Mouse (Mus musculus) liver, embryonic 16.5 days (tissue): ENCODE measurements around the gene Aup1. TPM values are rescaled to one million over a fixed set of nuclear protein-coding genes. Genes with fewer than 3 reads are reported as not detected.

ENCODE experiments used
- ATAC-seq: fragments of 200-750 bp; cut with Nextera tagmentation; 2 replicates; pipeline ENCODE4 v1.8.0; 2017; ENCODE audit warnings: low read depth, mild to moderate bottlenecking, moderate number of reproducible peaks, moderate library complexity
- H3K27ac ChIP-seq: fragments of 300-500 bp; sonication (generic); 2 replicates; pipeline ENCODE4 v1.5.1; 2014; ENCODE audit warnings: mild to moderate bottlenecking, low read length
- H3K27me3 ChIP-seq: fragments of 300-500 bp; sonication (generic); 2 replicates; pipeline ENCODE4 v1.6.1; 2014; ENCODE audit warnings: low read depth, low read length, mixed read lengths; ENCODE audit not compliant: control insufficient read depth, insufficient read depth
- H3K36me3 ChIP-seq: fragments of 300-500 bp; sonication (generic); 2 replicates; pipeline ENCODE4 v1.6.1; 2014; ENCODE audit warnings: mild to moderate bottlenecking; ENCODE audit not compliant: control insufficient read depth, insufficient read depth
- H3K4me1 ChIP-seq: fragments of 300-500 bp; sonication (generic); 2 replicates; pipeline ENCODE4 v1.6.1; 2014; ENCODE audit warnings: low read depth, low read length, mixed read lengths; ENCODE audit not compliant: control insufficient read depth
- H3K4me2 ChIP-seq: fragments of 300-500 bp; sonication (generic); 2 replicates; pipeline ENCODE4 v1.6.1; 2014; ENCODE audit warnings: low read depth, low read length, mixed read lengths
- H3K4me3 ChIP-seq: fragments of 300-500 bp; sonication (generic); 2 replicates; pipeline ENCODE4 v1.5.1; 2014; ENCODE audit warnings: low read depth, mild to moderate bottlenecking, low read length
- H3K9ac ChIP-seq: fragments of 300-500 bp; sonication (generic); 2 replicates; pipeline ENCODE4 v1.6.1; 2014; ENCODE audit warnings: low read depth, low read length
- H3K9me3 ChIP-seq: fragments of 300-500 bp; sonication (generic); replicated peaks from 2 replicates; pipeline ENCODE4 v1.6.1; 2016; ENCODE audit warnings: low read length; ENCODE audit not compliant: control insufficient read depth
- WGBS: fragments of 180-500 bp; shearing (Covaris S2); extraction: QIAGEN DNeasy Blood & Tissue Kit; methylation state at CpG from one replicate; pipeline ENCODE4 v1.1.7; 2014; ENCODE audit not compliant: insufficient replicate concordance; 5-methylcytosine and 5-hydroxymethylcytosine counted together
- polyA plus RNA-seq: library from polyadenylated mRNA; unstranded; fragments of >200 nt; fragmentation: Nextera tagmentation; extraction: Ambion mirVana; gene quantifications from 2 replicates; pipeline ENCODE4 v1.2.1, GENCODE M21; 2015

Gene Aup1
- polyA plus RNA-seq, 1 experiment from 2014 or later = 190 TPM

GRCm38 (mm10) chr6:83033249-83034185 lies 20.8 kb upstream of the Aup1 start, which contains the start of the genes Dok1 and Loxl3:
Gene Dok1, minus strand, starts transcription at chr6:83033471.
Gene Loxl3, plus strand, starts transcription at chr6:83034173.
- Histone ChIP-seq H3K4me2 (peak within 1 kb of the TSS; percentile 66), H3K27me3 (peaks cover 14% of the 10 kb centered on the region)

GRCm38 (mm10) chr6:83034463-83035055 lies 19.8 kb upstream of the Aup1 start:
- H3K9me3 ChIP-seq = no peaks in the 10 kb centered on the region
- ATAC-seq = no peak
- H3K27me3 ChIP-seq = peaks cover 14% of the 10 kb centered on the region
- no peak overlapping the region for H3K27ac ChIP-seq
- H3K4me3 ChIP-seq = no peak overlapping the region
- H3K36me3 ChIP-seq = peaks cover 6% of the 10 kb centered on the region; the same call in 1 of the 2 replicates
- no peak overlapping the region for H3K9ac ChIP-seq
- H3K4me2 ChIP-seq = no peak overlapping the region
- 64% methylated on average over 5 of the region's 5 CpGs for WGBS
- H3K4me1 ChIP-seq = peaks cover 39% of the 10 kb centered on the region

More at GRCm38 (mm10) chr6:83033249-83034185, 20.8 kb upstream of the Aup1 start, which contains the start of the genes Dok1 and Loxl3:
- Histone ChIP-seq H3K36me3 (peaks cover 6% of the 10 kb centered on the region; the same call in 1 of the 2 replicates), H3K9me3 (no peaks in the 10 kb centered on the region), H3K9ac (peak within 1 kb of the TSS; percentile 77), H3K4me1 (peaks cover 30% of the 10 kb centered on the region), H3K4me3 (peak within 1 kb of the TSS; percentile 78), H3K27ac (peak within 1 kb of the TSS; percentile 83)
- WGBS = 2% methylated on average over 51 of the region's 51 CpGs
- ATAC-seq = peak; percentile 91

GRCm38 (mm10) chr6:83037188-83037587 lies 17.1 kb upstream of the Aup1 start:
- H3K27me3 ChIP-seq = peaks cover 7% of the 10 kb centered on the region
- no peak overlapping the region for H3K4me2 ChIP-seq
- H3K36me3 ChIP-seq = no peaks in the 10 kb centered on the region
- H3K9me3 ChIP-seq = no peaks in the 10 kb centered on the region
- no peak for ATAC-seq
- peaks cover 36% of the 10 kb centered on the region for H3K4me1 ChIP-seq
- 78% methylated on average over 8 of the region's 8 CpGs for WGBS
- H3K9ac ChIP-seq = no peak overlapping the region
- H3K4me3 ChIP-seq = no peak overlapping the region
- H3K27ac ChIP-seq = no peak overlapping the region

GRCm38 (mm10) chr6:83038496-83039012 lies 15.8 kb upstream of the Aup1 start:
- WGBS = 11% methylated on average over 24 of the region's 24 CpGs
- ATAC-seq = peak; percentile 99
- peak overlapping the region; percentile 95 for H3K27ac ChIP-seq

GRCm38 (mm10) chr6:83040601-83041000 lies 13.7 kb upstream of the Aup1 start:
- peaks cover 4% of the 10 kb centered on the region for H3K27me3 ChIP-seq
- no peaks in the 10 kb centered on the region for H3K36me3 ChIP-seq
- WGBS = 74% methylated on average over 5 of the region's 5 CpGs
- H3K4me2 ChIP-seq = no peak overlapping the region
- no peak overlapping the region for H3K4me3 ChIP-seq
- no peak overlapping the region for H3K9ac ChIP-seq
- H3K4me1 ChIP-seq = peaks cover 24% of the 10 kb centered on the region
- H3K9me3 ChIP-seq = no peaks in the 10 kb centered on the region
- no peak for ATAC-seq
- no peak overlapping the region for H3K27ac ChIP-seq

More at GRCm38 (mm10) chr6:83038496-83039012, 15.8 kb upstream of the Aup1 start:
- Histone ChIP-seq H3K36me3 (no peaks in the 10 kb centered on the region), H3K9me3 (no peaks in the 10 kb centered on the region), H3K27me3 (peaks cover 7% of the 10 kb centered on the region), H3K4me3 (peak overlapping the region; percentile 41), H3K4me1 (peaks cover 29% of the 10 kb centered on the region), H3K9ac (peak overlapping the region; percentile 55), H3K4me2 (peak overlapping the region; percentile 69)

DNA sequence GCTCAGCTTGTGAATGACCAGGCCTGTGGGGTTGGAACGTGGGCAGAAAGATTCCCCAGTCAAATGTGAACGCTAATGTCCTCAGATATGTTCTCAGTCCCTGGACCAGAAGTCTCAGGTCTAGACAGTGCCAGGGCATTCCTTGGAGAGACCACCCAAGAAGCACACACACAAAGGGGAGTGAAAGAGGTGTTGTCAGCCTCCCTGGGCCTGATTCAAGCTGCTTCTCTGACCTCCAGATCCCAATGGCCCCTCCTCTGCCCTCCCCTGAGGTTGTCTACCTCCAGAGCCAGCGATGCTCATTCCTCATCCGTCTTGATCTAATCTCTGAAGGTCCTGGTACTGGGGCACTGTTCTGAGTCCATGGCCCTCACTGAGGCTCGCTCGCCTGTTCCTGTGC lies 10.8 kb upstream of the Aup1 start:
- Histone ChIP-seq H3K9ac (no peak overlapping the region), H3K9me3 (no peaks in the 10 kb centered on the region), H3K4me1 (peaks cover 21% of the 10 kb centered on the region), H3K4me3 (no peak overlapping the region), H3K27me3 (no peaks in the 10 kb centered on the region), H3K4me2 (no peak overlapping the region), H3K36me3 (no peaks in the 10 kb centered on the region), H3K27ac (no peak overlapping the region)
- WGBS = 64% methylated on average over 6 of the region's 6 CpGs
- ATAC-seq = no peak

GRCm38 (mm10) chr6:83043993-83044392 lies 10.3 kb upstream of the Aup1 start:
- no peak overlapping the region for H3K27ac ChIP-seq
- 69% methylated on average over 5 of the region's 5 CpGs for WGBS
- H3K27me3 ChIP-seq = no peaks in the 10 kb centered on the region
- no peak overlapping the region for H3K9ac ChIP-seq
- H3K9me3 ChIP-seq = no peaks in the 10 kb centered on the region
- H3K4me2 ChIP-seq = no peak overlapping the region
- ATAC-seq = no peak
- H3K36me3 ChIP-seq = no peaks in the 10 kb centered on the region
- H3K4me3 ChIP-seq = no peak overlapping the region
- H3K4me1 ChIP-seq = peaks cover 17% of the 10 kb centered on the region

DNA sequence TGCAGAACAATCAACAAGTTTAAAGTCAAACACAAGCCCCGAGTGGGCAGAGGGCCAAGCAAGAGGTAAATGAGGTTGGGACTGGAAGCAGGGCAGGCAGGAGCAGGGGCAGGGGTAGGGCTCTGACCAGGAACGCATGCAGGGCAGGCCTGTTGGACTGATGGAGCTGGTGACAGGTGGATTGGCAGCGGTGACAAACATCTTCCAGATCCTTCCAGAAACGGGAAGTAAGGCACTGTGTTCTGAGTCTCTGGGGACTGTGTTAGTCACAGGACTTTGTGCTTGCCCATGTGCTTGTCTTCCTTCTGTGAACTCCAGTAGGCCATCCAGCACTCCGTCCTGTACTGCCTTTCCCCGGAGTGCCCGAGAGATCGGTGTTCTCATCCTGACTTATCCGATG lies 9.6 kb upstream of the Aup1 start:
- WGBS = 58% methylated on average over 9 of the region's 9 CpGs
- ATAC-seq = no peak

More for the DNA sequence above, 9.6 kb upstream of the Aup1 start:
- Histone ChIP-seq H3K9me3 (no peaks in the 10 kb centered on the region), H3K27ac (no peak overlapping the region), H3K4me3 (no peak overlapping the region), H3K4me1 (peaks cover 11% of the 10 kb centered on the region), H3K36me3 (no peaks in the 10 kb centered on the region), H3K4me2 (no peak overlapping the region), H3K9ac (no peak overlapping the region), H3K27me3 (no peaks in the 10 kb centered on the region)
